Mouse (Mus musculus) urinary bladder, postnatal 25 days (tissue): ENCODE results near the gene Supt5.
A peak's percentile ranks its signal among the peaks of the same experiment; 100 is the strongest.

Source experiments
- DNase-seq: peaks from one replicate; pipeline ENCODE4 v3.0.0; 2022; ENCODE audit warnings: low spot score

The Supt5 gene

DNA sequence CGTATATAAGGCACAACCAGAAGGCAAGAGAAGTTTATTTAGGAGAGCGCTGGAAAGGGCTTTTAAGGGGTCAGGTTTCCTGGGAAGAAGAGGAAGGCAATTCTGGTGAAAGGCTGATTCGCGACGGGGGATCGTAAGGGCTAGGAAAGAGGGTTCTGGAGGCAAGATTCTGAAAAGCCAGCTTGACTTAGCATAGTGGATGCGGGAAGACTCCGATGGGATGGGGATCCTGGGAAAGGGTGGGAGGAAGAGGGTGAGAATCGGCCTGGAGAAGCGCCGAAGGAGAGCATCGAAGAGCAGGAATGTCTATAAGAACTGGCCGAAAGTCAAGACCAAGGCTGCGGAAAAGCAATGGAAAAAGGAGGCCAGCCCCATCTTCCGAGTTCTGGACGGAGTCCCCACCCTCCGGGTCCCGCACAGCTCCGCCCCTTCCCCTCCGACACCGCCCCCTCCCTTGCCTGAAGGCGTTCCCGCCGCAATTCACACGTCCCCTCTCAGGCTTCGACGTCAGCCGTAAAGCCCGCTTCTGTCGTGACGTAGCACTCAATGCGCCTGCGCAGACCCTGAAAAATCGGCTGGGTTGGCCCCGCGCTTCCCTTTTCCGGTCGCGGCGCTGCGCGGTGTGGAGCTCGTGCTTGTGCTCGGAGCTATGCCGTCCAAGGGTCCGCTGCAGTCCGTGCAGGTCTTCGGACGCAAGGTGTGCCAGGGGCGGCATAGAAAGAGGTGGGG lies 11.8 kb upstream of the Supt5 start, which contains the start of gene Rps16:
Gene Rps16 (plus strand): TSS at position 498 of the 729 bp plus-strand sequence.
- DNase-seq, result peak; percentile 96

DNA sequence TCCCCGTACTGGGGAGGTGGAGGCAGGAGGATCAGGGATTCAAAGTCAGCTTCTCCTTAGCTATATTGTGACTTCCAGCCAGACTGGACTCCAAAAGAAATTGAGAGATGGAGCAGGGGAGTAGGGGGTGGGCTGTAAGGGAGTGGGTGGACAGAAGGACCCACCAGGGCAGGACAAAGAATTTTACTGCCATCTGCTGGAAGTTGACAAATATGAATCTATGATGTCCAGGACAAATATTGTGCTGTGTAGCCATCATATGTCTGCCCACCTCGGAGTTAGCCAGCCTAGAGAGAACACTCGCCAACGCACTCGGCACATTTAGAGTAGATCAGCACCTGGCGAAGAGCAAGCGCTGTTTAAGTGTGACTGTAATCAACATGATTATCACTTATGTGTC lies 10.1 kb upstream of the Supt5 start:
- no peak for DNase-seq

- no peak for DNase-seq
Observed at GRCm38 (mm10) chr7:28347746-28348145, 9.2 kb upstream of the Supt5 start.

DNA sequence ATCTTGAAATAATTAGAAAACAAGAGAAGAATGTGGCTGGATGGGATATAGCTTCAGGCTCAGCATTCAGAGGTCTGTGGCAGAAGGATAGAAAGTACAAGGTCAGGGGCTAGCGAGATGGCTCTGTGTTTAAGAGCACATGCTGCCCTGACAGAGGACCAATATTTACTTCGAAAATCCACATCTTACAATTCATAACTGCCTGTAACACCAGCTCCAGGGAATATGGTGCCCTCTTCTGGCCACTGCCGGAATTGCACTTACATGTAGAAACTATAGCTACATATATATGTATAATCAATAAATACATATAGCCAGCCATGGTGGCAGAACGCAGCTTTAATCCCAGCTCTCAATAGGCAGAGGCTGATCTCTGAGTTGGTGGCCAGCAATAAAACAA lies 6.1 kb upstream of the Supt5 start:
- peak; percentile 59 for DNase-seq

- DNase-seq, result no peak
Observed at GRCm38 (mm10) chr7:28341381-28341780, 2.8 kb upstream of the Supt5 start.

- DNase-seq, result no peak
Observed at GRCm38 (mm10) chr7:28339213-28339917, 819 bp upstream of the Supt5 start.

GRCm38 (mm10) chr7:28335471-28335870 lies 3.1 kb downstream of the Supt5 start:
- no peak for DNase-seq

DNA sequence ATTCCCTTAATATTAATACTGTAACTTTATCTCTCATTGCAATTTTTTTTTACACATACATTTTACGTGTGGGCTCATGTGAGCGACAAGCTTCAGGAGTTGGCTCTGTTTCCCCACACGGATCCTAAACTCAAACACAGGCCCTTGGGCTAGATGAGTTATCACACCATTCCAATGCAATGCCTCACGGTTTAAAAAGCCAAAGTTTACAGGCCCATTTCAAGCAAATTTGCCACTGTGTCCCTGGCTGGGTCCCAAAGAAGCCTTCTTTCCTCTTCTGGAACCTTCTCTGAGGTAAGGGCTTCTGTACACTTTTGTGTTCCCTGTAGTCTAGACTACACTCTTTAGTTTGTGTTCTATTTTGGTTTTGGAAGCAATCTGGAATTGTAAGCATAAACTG lies 4.0 kb downstream of the Supt5 start:
- DNase-seq, result no peak

DNA sequence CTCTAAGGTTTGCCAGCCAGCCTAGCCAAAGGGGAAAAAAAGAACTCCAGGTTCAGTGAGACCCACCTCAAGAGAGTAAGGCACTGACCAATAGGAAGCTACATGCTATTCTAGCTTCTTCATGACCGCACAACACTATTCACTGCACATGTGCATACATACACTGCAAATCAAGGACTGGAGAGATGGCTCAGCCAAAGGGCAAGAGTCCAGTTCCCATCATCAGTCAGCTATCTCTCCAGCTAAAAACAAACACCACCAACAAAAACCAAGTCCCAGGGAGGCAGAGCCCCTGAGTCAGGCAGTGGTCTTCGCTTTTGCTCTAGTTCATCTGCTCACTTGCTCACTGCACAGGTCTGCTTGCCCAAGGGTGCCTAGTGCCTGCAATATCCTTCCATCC lies 10.3 kb downstream of the Supt5 start:
- no peak for DNase-seq

DNA sequence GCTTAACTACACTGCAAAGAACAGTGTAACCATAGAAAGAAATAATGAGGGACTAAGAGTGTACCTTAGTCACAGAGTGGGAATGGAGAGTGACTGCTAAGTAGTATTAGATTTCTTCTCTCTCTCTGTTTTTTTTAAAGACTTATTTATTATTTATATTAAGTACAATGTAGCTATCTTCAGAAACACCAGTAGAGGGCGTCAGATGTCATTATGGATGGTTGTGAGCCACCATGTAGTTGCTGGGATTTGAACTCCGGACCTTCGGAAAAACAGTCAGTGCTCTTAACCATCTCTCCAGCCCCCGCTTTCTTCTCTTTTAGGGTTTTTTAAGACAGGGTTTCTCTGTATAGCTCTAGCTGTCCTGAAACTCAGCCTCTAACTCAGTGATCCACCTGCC lies 12.1 kb downstream of the Supt5 start:
- no peak for DNase-seq

DNA sequence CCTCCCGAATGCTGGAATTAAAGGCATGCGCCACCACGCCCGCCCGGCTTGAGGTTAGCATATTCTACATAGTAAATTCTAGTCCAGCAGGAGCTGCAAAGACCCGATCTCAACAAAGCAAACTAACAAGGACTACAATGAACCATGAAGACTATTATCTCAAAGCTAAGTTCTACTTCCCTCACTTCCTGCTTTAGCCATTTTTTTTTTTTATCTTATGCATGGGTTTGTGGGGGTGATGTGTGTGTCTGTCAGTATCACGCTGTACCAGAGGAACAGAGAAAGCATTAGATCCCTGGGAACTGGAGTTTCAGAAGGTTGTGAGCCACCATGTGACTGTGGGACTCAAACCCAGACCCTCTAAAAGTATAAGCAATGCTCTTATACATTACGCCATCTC lies 13.3 kb downstream of the Supt5 start:
- DNase-seq, result no peak

DNA sequence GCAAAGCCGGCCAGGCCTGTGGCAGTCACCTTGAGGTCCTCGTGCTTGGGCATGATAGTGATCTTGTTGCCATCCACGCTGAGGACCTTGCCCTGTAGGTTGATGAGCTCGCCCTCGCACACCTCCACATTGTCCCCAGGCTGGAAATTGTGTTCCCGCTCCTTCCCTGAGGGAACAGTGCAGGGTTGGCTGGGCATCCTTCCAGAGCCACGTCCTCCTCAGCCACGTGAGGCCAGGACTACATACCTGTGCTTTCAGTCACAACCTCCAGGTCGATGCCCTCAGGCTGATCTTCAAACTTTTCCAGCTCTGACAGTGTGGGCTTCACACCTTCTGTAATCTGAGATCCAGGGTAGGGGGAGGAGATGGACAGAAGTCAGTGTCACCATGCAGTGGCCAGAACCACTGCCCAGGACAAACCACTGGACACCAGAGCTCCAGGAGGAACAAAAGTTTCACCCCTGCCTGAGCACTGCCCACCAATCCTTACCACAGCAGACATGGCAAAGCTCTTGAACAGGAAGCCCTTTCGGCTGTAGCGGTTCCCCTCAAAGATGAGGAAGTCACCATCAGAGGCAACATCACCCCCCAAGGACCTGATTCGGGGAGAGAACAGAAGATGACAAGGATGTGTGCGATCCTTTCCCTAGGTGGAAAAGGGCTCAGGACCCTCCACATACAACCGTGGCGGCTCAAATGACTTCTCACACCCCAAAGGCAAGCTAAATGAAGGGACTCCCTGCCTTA lies 16.4 kb downstream of the Supt5 start:
- no peak for DNase-seq

DNA sequence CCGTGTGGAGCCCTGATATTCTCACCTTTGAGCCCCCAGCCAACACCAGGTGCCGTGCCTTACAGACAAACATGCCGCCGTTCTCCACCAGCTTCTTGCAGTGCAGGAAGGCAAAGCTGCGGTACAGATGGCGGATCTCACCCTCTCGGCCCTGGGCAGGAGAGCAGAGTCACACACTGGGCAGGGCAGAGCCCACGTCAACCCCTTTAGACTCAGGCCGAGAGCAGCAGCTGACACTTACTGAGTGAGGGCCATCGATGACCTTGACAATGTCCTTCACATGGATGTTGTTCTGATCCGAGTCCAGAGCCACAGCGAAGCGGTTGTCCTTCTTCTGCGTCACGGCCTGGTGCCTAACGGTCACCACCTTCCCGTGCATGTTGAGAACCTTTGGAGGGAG lies 19.8 kb downstream of the Supt5 start:
- no peak for DNase-seq

DNA sequence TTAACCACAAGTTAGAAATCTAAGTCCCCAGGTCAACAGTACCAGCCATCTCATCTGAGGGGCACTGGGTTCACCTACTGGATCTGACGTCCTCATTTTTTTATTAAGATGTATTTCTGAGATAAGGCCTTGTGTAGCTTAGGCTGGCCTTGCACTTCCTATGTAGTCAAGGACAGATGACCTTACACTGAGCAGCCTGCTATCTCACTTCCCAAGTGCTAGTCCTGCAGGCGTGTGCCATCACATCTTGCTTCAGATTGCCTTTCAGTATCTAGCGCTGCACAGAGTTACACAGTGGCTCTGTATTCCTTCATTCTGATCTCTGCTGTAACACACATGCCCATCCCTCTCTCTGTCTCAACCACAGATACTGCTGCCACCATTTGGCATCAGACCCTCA lies 20.5 kb downstream of the Supt5 start:
- no peak for DNase-seq

GRCm38 (mm10) chr7:28311926-28312543 lies 26.5 kb downstream of the Supt5 start, which contains the start of gene Timm50:
Gene Timm50 (minus strand): TSS chr7:28312072.
- DNase-seq, result peak; percentile 98

DNA sequence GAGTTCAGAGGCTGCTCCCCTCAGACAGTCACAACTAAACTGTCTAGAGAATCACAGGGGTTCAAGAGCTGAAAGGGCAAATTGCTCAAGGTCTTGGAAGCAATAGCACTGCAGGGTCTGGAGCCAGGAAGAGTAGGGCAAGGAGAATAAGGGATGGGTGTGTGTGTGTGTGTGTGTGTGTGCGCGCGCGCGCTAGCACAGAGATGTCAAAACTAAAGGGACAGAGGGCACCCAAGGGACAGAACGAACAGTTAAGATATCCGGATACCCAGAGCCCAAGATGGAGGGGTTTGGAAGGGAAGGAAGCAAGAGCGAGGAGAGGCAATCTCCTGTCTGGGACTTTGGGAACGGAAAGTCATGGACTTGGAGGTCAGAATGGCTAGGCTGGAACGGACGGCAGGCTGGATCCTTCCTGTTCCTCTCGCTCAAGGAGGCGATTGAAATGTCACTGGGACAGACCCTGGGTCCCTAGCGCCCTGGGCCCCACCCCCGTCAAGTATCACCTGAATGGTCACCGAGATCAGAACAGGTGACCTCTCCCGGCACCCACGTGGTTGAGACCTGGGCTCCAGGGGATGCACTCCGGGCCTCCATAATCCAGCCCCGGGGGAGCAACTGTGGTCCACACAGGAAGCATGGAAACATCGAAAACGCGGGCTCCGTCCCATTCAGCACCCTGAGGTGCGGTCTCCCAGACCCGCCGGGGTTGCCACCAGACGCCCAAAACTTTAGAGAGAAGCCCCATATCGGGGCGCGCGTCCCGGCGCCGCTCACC lies 27.2 kb downstream of the Supt5 start:
- no peak for DNase-seq

DNA sequence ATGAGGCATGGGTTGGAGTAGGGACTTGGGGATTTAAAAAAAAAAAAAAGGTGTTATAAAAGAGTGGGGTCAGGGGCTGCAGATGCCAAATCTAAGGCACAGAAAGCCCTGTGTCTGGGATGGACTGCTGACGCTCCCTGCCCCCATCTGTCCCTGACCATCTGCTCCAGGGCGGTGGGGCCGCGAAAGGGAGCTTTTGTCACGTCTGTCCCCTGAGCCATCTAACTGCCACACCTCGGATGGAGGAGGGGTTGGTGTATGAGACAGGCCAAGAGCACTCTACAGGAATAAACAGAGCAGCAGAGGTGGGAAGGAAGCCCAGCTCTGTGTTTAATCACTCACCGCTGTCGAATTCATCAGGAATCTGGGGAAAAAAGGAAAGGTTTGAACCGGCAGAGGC lies 28.8 kb downstream of the Supt5 start:
- no peak for DNase-seq

DNA sequence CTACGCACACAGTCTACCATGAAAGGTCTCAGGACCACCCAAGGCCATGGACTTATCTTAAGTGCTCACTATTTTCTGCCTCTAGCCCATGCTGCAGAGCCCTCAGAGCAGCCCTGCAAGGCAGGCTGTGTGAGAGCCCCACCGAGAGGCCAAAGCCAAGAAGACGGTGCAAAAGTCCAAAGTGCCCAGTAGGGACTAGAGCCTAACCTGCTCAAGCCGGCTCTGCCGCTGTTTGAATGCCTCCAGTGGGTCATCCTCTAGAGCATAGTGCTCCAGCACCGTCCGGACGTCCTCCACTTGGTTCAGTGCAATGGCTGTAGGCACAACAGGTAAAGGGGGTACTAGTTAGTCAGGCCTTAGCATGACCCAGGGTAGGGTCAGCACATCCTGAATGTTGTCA lies 32.3 kb downstream of the Supt5 start:
- DNase-seq, result no peak

DNA sequence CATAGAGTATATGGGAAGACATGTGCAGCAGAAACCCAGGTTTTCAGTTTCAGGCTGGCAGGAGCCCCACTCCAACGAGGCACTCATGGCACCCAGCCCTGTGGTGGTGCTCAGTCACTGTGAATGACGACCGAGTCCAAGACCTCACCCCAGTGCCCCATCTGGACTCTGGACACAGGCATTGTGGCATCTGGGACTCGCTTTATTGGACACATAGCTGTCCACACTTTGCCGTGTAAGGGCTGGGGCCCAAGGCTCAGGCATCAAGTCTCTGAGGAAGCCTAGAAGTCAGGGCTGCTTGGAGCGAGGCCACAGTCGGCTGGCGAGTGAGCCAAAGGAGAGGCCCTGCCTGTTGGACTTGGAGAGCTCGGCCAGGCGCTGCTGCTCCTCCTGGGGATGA lies 32.9 kb downstream of the Supt5 start:
- no peak for DNase-seq

- peak; percentile 35 for DNase-seq
Observed at GRCm38 (mm10) chr7:28301616-28302433, 36.7 kb downstream of the Supt5 start, which contains the start of gene Dll3. Gene Dll3 (minus strand): TSS chr7:28302238.
